Mouse (Mus musculus) thymus, postnatal 25 days (tissue): ENCODE measurements around the gene Plek.

Experiments
- DNase-seq: peaks from one replicate; pipeline ENCODE4 v3.0.0; 2022

The Plek gene

DNA sequence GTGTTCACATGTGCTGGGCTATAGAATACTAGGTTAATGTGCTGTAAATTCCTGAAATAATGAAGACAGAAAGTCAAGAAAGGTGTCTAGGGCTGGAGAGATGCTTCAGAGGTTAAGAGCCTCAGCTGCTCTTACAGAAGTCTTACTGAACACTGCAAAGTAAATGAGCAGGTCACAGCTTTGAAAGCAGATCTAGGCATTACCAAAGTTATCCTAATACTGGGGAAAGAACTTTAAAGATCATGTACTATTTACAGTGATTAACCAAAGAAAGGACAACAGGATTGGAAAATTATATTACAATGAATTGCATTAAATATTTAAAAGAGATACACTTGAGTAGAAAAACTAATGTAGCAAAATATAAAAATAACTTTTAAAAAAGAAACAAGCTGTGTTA, 52.2 kb downstream of the Plek start:
- no peak for DNase-seq

DNA sequence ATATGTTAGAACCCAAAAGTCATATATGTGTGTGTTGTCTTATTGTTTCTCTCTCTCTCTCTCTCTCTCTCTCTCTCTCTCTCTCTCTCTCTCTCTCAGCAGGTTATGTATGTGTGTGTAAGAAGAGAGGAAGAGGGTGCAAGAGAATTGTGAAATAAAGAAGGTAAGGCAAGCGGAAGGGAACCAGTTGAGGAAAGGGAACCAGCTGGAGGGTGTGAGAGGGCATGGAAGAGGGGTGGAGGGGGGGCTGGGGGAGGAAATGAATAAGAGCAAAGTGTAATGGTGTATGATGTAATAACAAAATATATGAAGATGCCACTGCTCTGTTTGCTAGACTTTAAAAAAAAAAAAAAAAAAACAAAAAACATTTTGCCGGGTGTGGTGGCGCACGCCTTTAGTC, 52.8 kb downstream of the Plek start:
- no peak for DNase-seq

DNA sequence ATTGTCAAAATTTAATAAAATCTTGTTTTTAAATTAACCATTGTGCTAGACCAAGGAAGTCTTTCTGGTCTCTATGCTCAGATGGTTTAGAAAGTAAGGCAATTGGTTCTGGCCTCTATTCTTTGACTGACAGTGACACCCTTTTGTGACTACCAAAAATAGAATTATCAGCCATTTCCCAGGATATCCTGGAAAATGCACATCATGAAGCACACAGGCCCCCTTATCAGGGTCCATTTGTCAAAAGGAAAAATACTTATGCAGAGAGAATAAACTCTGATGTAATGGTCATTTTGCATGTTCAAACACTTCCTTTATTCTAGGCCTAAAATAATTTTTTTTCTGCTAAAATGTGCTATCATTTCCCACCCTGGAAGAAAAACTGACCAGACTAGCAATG, 54.7 kb downstream of the Plek start:
- no peak for DNase-seq

DNA sequence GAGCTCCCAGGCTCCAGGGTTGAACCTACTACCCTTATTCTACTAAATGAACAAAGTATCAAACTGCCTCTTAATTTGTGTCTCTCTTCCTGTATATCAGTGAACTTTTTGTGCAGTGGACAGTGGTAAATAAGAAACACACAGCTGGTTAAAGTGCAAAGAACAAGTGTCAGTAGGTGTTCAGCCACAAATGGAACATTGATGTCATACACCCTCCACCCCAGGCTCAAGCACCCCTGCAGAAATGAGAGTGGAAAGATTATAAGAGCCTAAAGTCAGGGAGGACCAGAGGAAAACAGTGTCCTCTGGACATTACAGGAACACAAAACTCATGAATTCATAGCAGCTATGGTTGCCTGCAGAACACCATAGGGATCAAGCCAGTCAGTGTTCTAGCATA, 55.4 kb downstream of the Plek start:
- no peak for DNase-seq

DNA sequence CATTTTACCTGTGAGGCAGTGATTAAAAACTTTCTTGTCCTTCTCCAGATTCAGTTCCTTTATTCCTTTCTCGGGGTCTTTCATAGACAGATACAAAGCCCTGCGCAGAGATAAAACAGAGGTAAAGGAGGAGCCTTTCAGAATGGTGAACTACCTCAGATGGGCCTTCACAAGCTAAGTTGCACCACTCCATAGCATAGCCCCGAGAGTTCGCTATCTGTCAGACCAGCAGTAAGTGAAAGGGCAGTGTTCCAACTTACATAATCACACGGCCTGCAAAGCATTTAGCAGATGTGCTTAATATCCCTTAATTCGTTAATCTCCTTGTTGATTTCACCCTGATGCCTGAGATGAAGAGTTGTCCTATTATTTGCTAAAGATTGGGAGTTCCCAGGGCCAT, 59.3 kb downstream of the Plek start:
- no peak for DNase-seq

DNA sequence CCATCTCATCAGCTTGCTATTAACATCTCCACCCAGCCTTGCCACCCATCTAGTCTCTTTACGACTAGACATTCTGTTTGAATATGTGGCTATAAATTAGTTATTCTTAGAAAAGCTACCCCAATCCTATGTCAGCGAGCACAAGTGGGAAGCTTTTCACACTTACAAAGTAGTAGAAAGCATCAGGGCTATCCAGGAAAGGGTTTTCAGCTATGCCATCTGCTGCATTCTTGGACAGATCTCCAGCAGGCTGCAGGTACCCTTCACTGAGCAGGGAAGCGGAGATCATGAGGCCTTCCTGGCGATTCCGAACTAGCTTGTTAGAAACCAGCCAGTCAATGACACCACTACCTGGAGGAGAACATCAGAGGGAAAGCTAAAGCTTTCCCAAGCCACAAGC, 62.3 kb downstream of the Plek start:
- DNase-seq, result no peak

DNA sequence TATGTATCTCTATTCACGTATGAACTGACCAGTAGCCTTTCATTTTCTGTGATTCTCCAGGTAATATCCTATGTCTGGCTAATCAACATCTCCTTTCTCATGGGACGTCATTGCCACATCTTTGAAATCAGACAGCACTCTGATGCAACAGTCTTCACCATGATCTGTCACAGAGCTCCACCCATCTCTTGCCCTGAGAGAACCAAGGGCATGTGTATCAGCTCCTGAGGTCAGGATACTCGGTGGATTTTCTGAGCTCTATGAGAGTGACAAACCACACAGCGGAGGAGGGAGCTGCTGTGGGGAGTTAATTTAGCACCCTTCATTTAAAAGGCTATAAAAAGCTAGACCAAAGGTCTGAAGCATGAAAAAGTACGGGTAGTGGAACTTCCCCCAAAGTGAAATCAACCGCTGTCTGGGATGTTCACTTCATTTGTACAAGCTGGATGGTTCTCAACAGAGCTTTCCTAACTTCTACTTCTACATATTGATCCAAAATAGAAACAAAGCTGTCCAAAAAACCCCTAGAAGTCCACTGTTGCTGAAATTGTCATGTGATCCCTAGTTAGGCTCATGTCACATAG, 64.3 kb downstream of the Plek start:
- no peak for DNase-seq

DNA sequence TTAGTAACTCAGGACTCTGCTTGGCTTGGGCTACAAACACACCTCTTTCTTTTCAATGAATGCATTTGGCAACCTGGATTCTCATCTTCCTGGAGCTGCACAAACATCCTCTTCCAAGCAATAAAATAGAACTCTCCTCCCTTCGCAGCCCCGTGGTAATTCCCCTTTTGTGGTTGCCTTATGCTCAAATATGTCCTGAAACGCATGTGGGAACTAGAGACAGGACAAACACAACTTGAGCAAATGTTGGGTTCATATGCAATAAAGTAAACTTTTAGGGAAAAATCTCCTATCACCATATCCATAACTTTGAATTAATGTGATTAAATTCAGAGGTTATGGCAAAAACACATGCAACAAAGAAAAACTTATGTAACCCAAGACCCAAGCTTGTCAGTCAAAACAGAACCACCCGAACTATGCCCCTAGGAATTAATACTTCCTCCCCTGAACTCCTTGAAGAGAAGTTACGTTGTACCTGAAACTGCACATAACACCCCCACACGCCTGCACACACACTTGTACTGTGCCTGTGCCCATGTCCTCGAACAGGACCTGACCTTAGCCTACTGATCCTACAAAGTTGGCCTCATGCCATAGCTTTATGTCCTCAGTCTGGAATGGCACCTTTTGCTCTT, 65.5 kb downstream of the Plek start:
- DNase-seq, result no peak

DNA sequence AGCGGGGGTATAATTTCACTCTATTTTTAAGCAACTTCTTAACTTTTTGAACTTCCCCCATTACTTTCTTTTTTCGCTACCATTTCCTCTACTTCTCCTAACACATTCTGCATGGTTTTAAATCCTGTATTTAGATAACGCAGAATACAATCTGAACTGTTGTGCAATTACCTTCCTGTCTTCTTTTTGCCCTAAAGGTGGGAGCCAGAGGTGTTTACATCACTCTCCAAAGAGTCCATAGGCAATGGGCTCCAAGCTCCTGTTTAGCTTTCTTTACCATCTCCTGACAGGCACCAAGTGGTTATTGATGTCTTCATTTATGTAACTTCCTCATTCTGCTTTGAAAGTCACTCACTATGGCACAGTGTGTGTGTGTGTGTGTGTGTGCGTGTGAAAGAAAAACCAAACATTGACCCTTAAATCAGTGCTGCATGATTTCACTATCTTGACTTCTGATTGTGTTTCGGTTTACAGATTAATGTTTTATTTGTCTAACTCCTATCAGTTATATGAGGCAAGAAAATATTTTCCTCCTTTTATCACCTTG, 73.9 kb downstream of the Plek start:
- DNase-seq, result no peak

DNA sequence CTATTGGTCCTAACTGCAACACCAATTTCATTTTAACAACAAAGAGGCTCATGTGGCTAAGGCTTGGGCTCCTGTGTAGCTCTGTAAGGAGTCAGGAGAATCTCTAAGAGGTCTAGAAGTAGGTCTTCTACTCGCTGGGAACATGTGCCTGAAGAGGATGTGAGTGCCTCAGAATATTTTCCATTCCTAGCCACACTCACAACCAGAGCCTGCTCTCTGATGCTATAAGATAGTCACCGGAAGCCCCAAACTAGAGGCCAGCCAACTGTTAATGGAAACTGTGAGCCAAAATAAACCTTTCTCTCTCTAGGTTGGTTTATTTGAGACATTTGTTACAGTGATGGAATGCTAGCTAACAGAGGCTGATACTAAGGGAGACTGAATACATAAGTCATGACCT, 74.6 kb downstream of the Plek start:
- no peak for DNase-seq

DNA sequence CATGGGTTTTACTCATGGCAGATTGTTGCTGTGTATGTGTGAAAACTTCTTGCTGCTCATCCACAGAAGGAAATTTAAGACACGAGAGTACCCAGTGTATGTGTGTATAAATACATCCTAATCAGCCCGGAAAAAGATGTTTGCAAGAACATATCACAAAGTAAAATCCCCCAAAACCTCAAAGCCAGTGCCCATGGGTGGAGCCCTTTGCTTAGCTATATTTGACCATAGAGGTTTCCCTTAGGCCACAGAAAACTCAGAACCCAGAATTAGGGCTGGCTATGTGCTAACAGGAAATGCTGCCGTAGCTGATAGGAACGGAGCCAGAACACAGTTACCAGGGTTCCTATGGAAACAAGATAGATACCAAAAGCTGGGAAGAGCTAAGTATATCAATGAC, 75.2 kb downstream of the Plek start:
- DNase-seq, result no peak

DNA sequence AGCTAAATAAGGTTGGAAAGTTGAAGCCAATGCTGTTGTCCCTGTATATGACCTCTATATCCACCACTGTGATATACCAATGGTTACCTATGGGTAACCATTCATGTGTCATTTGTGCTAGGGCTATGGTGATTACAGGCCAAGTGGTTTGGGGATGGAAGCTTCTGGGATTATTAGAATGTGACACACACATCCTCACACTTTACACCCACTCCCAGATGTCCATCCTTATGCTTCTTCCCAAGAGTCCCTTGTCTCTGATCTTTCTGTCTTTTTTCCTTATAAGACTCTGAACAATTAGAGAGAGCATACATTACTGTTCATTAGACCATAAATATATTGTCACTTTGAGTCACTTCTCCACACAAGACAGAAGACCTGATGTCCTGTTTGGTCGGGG, 79.1 kb downstream of the Plek start:
- DNase-seq, result no peak

DNA sequence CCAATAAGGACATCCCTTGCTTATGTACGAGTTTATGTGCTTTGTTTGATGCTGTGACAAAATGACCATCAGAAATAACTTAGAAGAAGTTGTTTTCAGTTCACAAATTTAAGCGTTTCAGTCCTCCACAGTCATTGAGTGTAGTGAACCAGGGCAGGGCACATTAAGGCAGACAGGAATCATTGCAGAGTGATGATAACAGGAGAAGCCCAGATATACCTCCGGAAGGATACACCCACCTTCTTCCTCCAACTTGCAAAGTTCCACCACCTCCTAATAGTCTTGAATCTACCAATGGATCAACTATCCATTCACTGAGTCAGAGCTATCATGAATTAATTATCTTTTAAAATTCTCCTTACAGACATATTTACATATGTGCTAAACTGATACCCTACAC, 80.2 kb downstream of the Plek start:
- DNase-seq, result no peak

DNA sequence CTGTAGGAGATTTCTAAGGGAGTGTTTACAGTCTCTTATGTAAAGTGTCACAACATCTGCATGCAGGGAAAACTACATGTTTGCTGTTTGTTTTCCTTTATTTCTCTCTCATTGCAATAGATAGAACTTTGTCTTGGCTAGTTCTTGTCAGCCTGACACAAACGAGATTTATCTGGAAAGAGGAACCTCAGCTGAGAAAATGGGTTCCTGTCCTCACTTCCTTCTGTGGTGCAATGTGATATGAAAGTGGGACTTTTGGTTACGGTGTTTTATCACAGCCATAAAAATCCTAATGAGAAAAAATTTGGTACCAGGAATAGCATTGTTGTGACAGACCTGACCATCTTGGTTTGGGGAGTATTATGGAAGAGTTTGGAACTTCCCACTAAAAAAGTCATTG, 82.5 kb downstream of the Plek start:
- no peak for DNase-seq

DNA sequence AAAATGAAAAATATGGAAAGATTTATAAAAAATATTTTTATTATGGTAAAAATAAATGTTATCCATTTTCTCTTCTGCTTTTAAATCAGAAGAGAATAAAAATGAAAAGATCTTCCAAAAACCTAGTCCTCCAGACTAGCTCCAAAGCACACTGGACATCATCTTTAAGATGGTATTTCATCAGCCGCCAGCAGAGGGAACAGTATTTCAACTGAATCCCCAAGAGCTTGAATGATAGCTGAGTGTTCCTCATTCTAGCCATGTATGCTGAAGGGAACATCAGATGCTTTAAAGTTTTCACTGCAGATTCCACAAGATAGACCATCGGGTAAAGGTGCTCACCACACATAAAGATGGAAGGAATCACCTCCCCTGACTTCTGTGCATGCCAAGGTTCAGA, 84.4 kb downstream of the Plek start:
- no peak for DNase-seq

DNA sequence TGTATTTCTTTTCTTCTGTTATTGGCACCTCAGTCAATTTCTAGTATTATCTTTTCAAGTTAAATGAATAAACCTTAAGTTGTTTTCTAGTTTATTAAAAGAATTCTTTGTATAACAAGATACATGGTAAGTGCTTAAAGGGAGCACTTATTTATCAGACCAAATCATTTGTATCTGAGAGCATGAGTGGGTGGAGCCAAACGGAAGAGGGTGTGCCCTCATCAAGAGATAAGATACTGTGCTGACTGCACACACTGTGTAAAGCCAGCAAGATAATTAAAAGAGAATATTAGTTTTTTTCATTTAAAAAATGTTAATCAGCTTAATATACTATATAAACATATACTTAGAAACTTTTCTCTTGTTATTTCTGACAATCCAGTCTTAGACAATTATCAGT, 93.7 kb downstream of the Plek start:
- no peak for DNase-seq

DNA sequence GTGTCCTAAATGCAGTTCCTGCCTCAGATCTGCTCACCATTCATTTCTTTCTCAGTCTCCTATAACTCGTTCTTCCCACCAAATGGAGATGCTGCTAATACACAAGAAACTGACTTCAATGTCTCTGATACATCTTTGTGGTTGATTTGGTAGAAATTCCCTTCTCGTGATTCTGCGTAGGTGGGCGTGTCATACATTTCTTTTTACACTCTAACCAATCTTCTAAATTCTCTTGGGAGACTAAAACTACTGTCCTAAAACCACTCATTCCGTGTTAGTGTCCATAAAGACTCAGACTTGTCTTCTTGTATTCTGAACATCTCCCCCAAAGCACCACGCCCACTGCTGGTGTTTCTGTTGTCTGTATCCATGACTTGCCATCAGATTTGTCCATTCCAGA, 95.2 kb downstream of the Plek start:
- no peak for DNase-seq

DNA sequence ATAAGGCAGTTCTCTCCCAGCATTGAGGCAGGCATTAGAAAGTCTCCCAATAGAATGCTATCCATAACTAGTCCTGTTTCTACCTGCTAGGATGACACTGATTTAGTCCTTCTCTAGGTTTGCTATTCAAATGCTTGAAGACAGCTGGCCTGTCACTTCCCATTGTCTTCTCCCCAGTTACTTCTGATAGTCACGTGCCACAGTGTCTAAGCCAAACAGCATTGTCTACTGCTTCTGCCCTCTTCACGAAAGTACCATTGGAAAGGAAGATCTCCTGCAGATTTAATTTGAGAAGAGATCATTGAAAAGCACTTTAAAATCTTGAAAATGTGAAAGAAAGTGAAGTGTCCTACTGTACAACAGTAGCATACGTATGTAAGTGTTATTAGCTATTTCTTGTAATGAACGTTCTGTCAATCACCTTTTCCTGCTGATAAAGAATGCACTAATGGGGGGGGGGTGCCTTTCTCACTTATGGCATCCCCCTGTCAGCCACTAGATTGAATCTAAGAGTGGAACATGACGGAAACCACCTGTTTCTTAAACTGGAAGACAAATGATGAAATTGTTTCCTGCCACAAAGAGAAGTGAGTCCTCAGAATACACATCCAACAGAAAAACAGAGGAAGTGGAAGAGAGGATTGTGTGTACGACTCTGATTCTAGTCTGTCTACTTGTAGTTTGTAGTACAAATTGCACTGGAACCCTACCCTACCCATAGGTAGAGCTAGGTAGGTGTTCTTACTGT, 95.9 kb downstream of the Plek start:
- no peak for DNase-seq

DNA sequence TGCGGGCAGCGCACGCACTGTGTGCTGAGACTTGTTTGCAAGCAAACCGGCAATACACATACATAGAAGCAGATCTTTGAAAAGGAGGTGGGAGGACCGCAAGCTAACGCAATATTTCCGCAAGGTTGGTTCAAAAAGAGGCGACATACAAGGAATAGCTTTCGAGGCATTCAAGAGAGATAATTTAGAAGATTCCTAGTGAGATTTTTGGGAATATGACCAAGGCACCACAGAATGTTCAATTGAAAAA, 100.5 kb downstream of the Plek start:
- no peak for DNase-seq

DNA sequence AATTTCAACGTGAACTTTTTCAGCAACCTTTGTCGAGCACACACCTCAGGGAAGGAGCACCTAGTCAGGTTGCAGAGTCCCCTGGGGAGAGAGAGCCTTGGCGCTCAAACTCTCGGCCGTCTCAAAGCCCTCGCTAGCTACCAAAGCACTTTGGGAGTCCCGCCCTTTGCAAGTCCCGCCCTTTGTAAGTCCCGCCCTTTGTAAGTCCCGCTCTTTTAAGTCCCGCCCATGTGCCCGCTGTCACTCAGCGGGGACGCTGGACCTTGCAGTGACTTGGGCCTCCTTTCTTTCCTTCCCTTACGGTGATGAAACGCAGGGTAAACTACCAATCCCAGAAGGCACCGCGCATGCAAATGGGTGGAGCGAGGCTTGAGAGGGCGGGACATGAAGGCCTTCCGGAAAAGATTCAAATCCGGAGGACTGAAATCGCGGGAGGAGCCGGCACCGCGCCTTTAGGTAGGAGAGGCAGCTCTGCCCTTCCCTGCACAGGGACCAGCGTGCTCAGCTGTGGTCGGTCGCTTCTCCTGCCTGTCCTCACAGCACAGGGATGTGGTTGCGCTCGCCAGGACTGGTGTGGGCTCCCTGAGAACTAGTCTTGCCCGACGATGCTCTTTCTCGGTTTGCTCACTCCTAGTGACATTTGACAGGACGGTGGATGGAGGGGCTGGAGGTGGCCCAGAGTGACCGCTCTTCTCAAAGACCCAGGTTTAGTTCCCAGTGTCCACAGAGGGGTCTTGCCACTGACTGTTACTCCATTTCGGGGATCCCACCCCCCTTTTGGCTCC, 101.0 kb downstream of the Plek start, which contains the start of gene Fbxo48:
TSS of gene Fbxo48 (plus strand) at position 400 of the 785 bp plus-strand sequence.
- DNase-seq, result peak; percentile 96

DNA sequence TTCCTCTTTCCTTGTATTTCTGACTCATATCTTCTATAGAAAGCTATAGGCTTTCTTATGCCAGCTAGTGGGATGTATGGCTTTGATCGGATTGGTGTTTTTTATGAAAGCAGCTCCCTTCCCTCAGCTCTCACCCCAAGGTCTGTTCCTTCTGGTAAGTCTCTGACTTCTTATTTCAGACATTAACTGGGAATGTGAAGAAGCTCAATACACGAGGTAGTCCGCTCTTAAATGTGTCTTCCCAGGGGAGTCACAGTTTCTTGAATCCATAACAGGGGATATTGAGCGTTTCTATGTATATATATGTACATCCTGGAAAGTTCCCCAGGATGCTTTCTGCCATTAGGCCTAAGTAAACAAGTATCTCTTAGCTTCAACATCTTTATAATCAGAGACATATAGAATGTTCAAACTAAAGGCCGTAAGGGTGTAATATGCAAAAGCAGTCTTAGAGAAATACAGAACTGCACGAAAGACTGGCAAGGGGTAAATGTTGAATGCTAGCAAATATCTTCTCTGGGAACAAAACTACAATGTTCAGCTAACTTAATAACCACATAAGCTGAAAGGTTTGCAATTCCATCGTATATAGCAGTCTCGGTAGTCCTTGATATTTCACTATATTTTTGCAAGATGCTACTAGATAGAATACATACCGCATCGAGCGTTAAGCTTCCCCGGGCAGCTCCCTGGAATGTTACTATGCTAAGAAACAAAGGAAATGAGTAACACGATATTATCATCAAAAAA, 101.8 kb downstream of the Plek start:
- DNase-seq, result peak; percentile 6

DNA sequence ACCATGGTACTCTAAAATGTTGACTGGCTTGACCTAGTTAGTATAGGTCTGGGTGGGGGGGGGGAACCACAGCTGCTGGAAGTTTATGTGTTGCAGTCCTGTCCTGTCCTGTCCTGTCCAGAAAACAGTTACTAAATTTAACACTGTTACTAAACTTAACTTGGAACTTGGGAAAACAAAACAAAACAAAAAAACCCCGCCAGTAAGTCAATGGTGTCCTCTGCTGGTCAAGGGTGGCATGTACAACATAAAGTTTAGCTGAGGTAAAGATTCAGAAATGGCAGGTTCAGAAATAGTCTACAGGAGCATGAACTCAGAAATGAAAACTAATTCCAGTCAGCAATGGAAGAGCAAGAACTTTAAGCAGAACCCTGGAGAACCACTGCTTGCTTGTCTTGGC, 103.4 kb downstream of the Plek start:
- DNase-seq, result peak; percentile 25

DNA sequence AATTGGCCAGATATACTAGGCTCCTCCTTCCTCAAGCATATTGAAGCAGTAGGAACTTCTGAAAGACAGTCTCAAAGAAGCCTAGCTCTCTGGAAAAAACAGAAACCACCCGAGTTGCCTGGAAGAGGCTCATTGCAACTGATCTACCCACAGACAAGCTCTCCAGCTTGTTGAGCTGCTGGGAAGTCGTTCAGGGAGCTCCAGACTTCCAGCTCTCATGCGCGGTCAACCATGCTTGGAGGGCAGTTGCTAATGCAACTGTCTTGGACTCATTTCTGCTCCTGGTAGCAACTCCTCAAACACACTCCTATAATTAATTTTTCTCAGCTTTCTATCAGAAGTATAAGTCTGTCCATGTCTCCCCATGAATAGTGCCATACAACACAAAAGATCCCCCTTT, 109.2 kb downstream of the Plek start:
- DNase-seq, result no peak
